Mouse (Mus musculus) cortical plate, adult 2 months (tissue): Measurements from ENCODE around the gene Atp6v1b1.

Source experiments
- CTCF ChIP-seq: fragments of 200-500 bp; IDR thresholded peaks from 2 replicates; pipeline ENCODE4 v1.5.1; 2011; ENCODE audit warnings: mild to moderate bottlenecking, control low read depth, low read length; ENCODE audit not compliant: insufficient read depth; ENCODE audit errors: extremely low read depth
- POLR2A ChIP-seq: fragments of 200-500 bp; IDR thresholded peaks from 2 replicates; pipeline ENCODE4 v1.6.1; 2011; ENCODE audit warnings: mild to moderate bottlenecking, low read length, control low read depth; ENCODE audit not compliant: insufficient read depth; ENCODE audit errors: extremely low read depth

DNA sequence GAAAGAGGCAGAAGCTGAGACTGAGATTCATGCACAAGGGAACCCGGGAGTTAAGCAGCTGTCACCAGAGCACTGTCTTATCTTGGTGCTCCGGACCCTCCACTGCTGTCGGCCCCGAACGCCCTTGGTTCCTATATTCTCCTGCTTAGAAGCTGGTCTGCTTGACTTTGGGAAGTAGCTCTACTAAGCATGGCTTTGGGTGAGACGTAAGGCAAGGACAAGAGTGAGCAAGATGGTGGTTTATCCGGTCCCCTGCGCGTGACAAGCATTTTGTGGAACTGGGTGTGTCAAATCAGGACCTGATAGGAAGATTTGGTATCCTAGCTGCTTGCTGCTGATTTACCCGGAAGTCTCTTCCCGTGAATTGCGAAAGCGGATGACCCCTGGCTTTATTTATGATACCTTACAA, 52.7 kb downstream of the Atp6v1b1 start:
- TF ChIP-seq CTCF (no peak), POLR2A (0 out of 2 replicates have a peak, but pooled peaks have one; percentile 19)
